Mouse (Mus musculus) E14TG2a.4 (cell line): ENCODE measurements around the gene Cd81.

Experiments used
- CTCF ChIP-seq: conservative IDR thresholded peaks from 2 replicates; pipeline ENCODE4 v1.5.1; 2014; ENCODE audit warnings: low read length
- NANOG ChIP-seq: IDR thresholded peaks from 2 replicates; pipeline ENCODE4 v1.6.1; 2014; ENCODE audit warnings: borderline replicate concordance, low read length, mixed read lengths
- POU5F1 ChIP-seq: IDR thresholded peaks from 2 replicates; pipeline ENCODE4 v1.6.1; 2014; ENCODE audit warnings: low read length, borderline replicate concordance

- peak; percentile 86 for TF ChIP-seq CTCF
- no peak for TF ChIP-seq NANOG
- TF ChIP-seq POU5F1 = no peak
Observed at GRCm38 (mm10) chr7:143094592-143095553, 42.3 kb downstream of the Cd81 start, which contains the start of gene Trpm5.
